Mouse (Mus musculus) C2C12 (cell line): ENCODE data around the gene Nav3.

Source experiments
- CEBPB ChIP-seq: IDR thresholded peaks from one replicate; pipeline ENCODE4 v1.6.1; 2011; ENCODE audit warnings: low read depth, mild to moderate bottlenecking, control low read depth, moderate library complexity
- CTCF ChIP-seq: IDR thresholded peaks from one replicate; pipeline ENCODE4 v1.5.1; 2011; ENCODE audit not compliant: control insufficient read depth, insufficient read depth, insufficient read length
- FOSL1 ChIP-seq: IDR thresholded peaks from one replicate; pipeline ENCODE4 v1.8.0; 2011; ENCODE audit warnings: mild to moderate bottlenecking, low read length; ENCODE audit not compliant: poor library complexity, insufficient read depth, severe bottlenecking
- MAX ChIP-seq: IDR thresholded peaks from one replicate; pipeline ENCODE4 v1.6.1; 2011; ENCODE audit warnings: mild to moderate bottlenecking, control low read depth
- MYOD1 ChIP-seq: IDR thresholded peaks from one replicate; pipeline ENCODE4 v1.6.1; 2011; ENCODE audit warnings: low read depth; ENCODE audit not compliant: control insufficient read depth, insufficient read length
- MYOG ChIP-seq: IDR thresholded peaks from one replicate; pipeline ENCODE4 v1.6.1; 2011; ENCODE audit not compliant: control insufficient read depth, insufficient read length; ENCODE audit errors: extremely low read depth
- USF1 ChIP-seq: IDR thresholded peaks from one replicate; pipeline ENCODE4 v1.6.1; 2011; ENCODE audit warnings: low read depth, mild to moderate bottlenecking, control low read depth, moderate library complexity

DNA sequence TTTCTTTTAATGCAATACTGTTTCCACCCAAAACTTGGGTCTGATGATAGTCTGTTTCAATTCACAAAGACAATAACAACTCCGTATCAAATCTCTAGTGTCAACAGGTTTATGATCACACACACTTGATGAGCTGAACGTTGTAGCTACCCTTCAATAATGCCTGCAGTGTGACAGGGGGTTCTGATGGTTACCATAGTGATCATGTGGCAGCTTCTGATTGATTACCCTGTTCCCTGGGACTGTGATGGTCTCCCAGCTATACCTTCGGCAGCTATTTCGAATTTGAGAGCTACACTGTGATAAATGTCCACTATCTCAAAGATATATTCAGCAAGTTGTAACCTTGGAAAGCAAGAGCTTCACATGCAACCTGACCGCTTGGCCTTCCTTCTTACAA is 39.0 kb downstream of the Nav3 start:
- TF ChIP-seq CEBPB = no peak
- TF ChIP-seq MYOD1 = no peak
- no peak for TF ChIP-seq CTCF
- no peak for TF ChIP-seq MAX
- TF ChIP-seq USF1 = no peak
- TF ChIP-seq FOSL1 = no peak
- TF ChIP-seq MYOG = no peak
